Mouse (Mus musculus) erythroblast, embryonic 14.5 days (primary cell): ENCODE results near the gene AW822073.

Source experiments
- GATA1 ChIP-seq: IDR thresholded peaks from 2 replicates; pipeline ENCODE4 v1.6.1; 2012; ENCODE audit warnings: low read length, inconsistent platforms, mixed read lengths
- TAL1 ChIP-seq: IDR thresholded peaks from 3 replicates; pipeline ENCODE4 v1.6.1; 2012; ENCODE audit warnings: low read length, inconsistent platforms, mixed read lengths

GRCm38 (mm10) chr10:58249535-58249934 lies 24.8 kb upstream of the AW822073 start:
- no peak for TF ChIP-seq TAL1
- TF ChIP-seq GATA1 = no peak
